Mouse (Mus musculus): ENCODE data around the gene Cntn1. TPM values are rescaled to one million over a fixed set of nuclear protein-coding genes. Genes with fewer than 3 reads are reported as not detected.

The Cntn1 gene
- total RNA-seq, 1 experiment from 2014 or later: not detected

- ATAC-seq (replicated peaks; ENCODE audit: insufficient number of reproducible peaks, low FRiP score, low TSS enrichment, poor library complexity, severe bottlenecking): no peak
These were observed 170.5 kb downstream of the Cntn1 start for GRCm38 (mm10) chr15:92221446-92221845.

- ATAC-seq (replicated peaks; ENCODE audit: insufficient number of reproducible peaks, low FRiP score, low TSS enrichment, poor library complexity, severe bottlenecking): no peak
These were observed 180.4 kb downstream of the Cntn1 start for GRCm38 (mm10) chr15:92231386-92231785.

- ATAC-seq (replicated peaks; ENCODE audit: insufficient number of reproducible peaks, low FRiP score, low TSS enrichment, poor library complexity, severe bottlenecking): no peak
These were observed 184.9 kb downstream of the Cntn1 start for GRCm38 (mm10) chr15:92235836-92236235.

- ATAC-seq (replicated peaks; ENCODE audit: insufficient number of reproducible peaks, low FRiP score, low TSS enrichment, poor library complexity, severe bottlenecking): no peak
These were observed 214.2 kb downstream of the Cntn1 start for GRCm38 (mm10) chr15:92264980-92265707.

- no peak for ATAC-seq (replicated peaks; ENCODE audit: insufficient number of reproducible peaks, low FRiP score, low TSS enrichment, poor library complexity, severe bottlenecking)
These were observed 217.4 kb downstream of the Cntn1 start for GRCm38 (mm10) chr15:92268341-92268740.

GRCm38 (mm10) chr15:92268741-92269322 is 217.9 kb downstream of the Cntn1 start:
- ATAC-seq (replicated peaks; ENCODE audit: insufficient number of reproducible peaks, low FRiP score, low TSS enrichment, poor library complexity, severe bottlenecking): no peak

- ATAC-seq (replicated peaks; ENCODE audit: insufficient number of reproducible peaks, low FRiP score, low TSS enrichment, poor library complexity, severe bottlenecking): no peak
These were observed 220.9 kb downstream of the Cntn1 start for GRCm38 (mm10) chr15:92271801-92272365.

- ATAC-seq (replicated peaks; ENCODE audit: insufficient number of reproducible peaks, low FRiP score, low TSS enrichment, poor library complexity, severe bottlenecking): no peak
These were observed 225.9 kb downstream of the Cntn1 start for GRCm38 (mm10) chr15:92276826-92277225.

- ATAC-seq (replicated peaks; ENCODE audit: insufficient number of reproducible peaks, low FRiP score, low TSS enrichment, poor library complexity, severe bottlenecking): no peak
These were observed 227.0 kb downstream of the Cntn1 start for GRCm38 (mm10) chr15:92277984-92278383.

GRCm38 (mm10) chr15:92280966-92281365 is 230.0 kb downstream of the Cntn1 start:
- no peak for ATAC-seq (replicated peaks; ENCODE audit: insufficient number of reproducible peaks, low FRiP score, low TSS enrichment, poor library complexity, severe bottlenecking)

GRCm38 (mm10) chr15:92287616-92288015 is 236.7 kb downstream of the Cntn1 start:
- no peak for ATAC-seq (replicated peaks; ENCODE audit: insufficient number of reproducible peaks, low FRiP score, low TSS enrichment, poor library complexity, severe bottlenecking)

- no peak for ATAC-seq (replicated peaks; ENCODE audit: insufficient number of reproducible peaks, low FRiP score, low TSS enrichment, poor library complexity, severe bottlenecking)
These were observed 245.5 kb downstream of the Cntn1 start for GRCm38 (mm10) chr15:92296479-92296878.

- ATAC-seq (replicated peaks; ENCODE audit: insufficient number of reproducible peaks, low FRiP score, low TSS enrichment, poor library complexity, severe bottlenecking): no peak
These were observed 251.8 kb downstream of the Cntn1 start for GRCm38 (mm10) chr15:92302796-92303195.

GRCm38 (mm10) chr15:92304221-92304620 is 253.3 kb downstream of the Cntn1 start:
- no peak for ATAC-seq (replicated peaks; ENCODE audit: insufficient number of reproducible peaks, low FRiP score, low TSS enrichment, poor library complexity, severe bottlenecking)

GRCm38 (mm10) chr15:92321959-92322358 is 271.0 kb downstream of the Cntn1 start:
- no peak for ATAC-seq (replicated peaks; ENCODE audit: insufficient number of reproducible peaks, low FRiP score, low TSS enrichment, poor library complexity, severe bottlenecking)

GRCm38 (mm10) chr15:92327111-92327510 is 276.1 kb downstream of the Cntn1 start:
- ATAC-seq (replicated peaks; ENCODE audit: insufficient number of reproducible peaks, low FRiP score, low TSS enrichment, poor library complexity, severe bottlenecking): no peak

GRCm38 (mm10) chr15:92340253-92340652 is 289.3 kb downstream of the Cntn1 start:
- ATAC-seq (replicated peaks; ENCODE audit: insufficient number of reproducible peaks, low FRiP score, low TSS enrichment, poor library complexity, severe bottlenecking): no peak

- no peak for ATAC-seq (replicated peaks; ENCODE audit: insufficient number of reproducible peaks, low FRiP score, low TSS enrichment, poor library complexity, severe bottlenecking)
These were observed 290.5 kb downstream of the Cntn1 start for GRCm38 (mm10) chr15:92341424-92341823.

GRCm38 (mm10) chr15:92344136-92344869 is 293.3 kb downstream of the Cntn1 start:
- no peak for ATAC-seq (replicated peaks; ENCODE audit: insufficient number of reproducible peaks, low FRiP score, low TSS enrichment, poor library complexity, severe bottlenecking)
